ENCODE assay signal across 20 mouse cellular contexts in genomic region chr16:51650683-51651082, GRCm38 (mm10).
DNase-seq lines count a peak whose midpoint lies in the region; ATAC-seq and TF ChIP-seq lines count a peak whose summit lies in the region.
"Had no signal": no experiment of that assay in that cellular context is flagged by ENCODE, and none has a peak within 500 bp of the region (broad histone marks: within the 10 kb centered on the region; RNA-seq: fewer than 3 reads in every experiment).

No protein-coding gene starts in this region.

- peak overlapping the region; percentile 51 for H3K4me2 ChIP-seq in CH12.LX (ENCODE audit: insufficient read depth, low read depth, poor library complexity, severe bottlenecking)
- H3K4me2 ChIP-seq: embryonic facial prominence, embryonic 12.5 days; forebrain, embryonic 13.5 days; forebrain, embryonic 15.5 days had no signal

- H3K27me3 ChIP-seq in CH12.LX (replicated peaks): no peaks in the 10 kb centered on the region
- H3K27me3 ChIP-seq: embryonic facial prominence, embryonic 12.5 days; forebrain, embryonic 13.5 days; forebrain, embryonic 15.5 days; Patski had no signal

- no peak for TF ChIP-seq POLR2A in CH12.LX (IDR thresholded peaks at IDR 0.05; ENCODE audit: low read depth, low read length)

- H3K9me3 ChIP-seq in CH12.LX (replicated peaks; ENCODE audit: low read length): no peaks in the 10 kb centered on the region
- H3K9me3 ChIP-seq: embryonic facial prominence, embryonic 10.5 days; embryonic facial prominence, embryonic 12.5 days; forebrain, embryonic 13.5 days; forebrain, embryonic 15.5 days had no signal

- H3K79me2 ChIP-seq in CH12.LX (replicated peaks; ENCODE audit: control insufficient read depth, extremely low read depth, insufficient read depth, poor library complexity, severe bottlenecking): no peaks in the 10 kb centered on the region

- peaks cover 3 to 10% of the 10 kb centered on the region in 2 experiments; a peak in 3 of 4 replicates for H3K4me1 ChIP-seq in CH12.LX (ENCODE audit: control insufficient read depth in 1 of 2, insufficient read depth in 2 of 2)
- H3K4me1 ChIP-seq: embryonic facial prominence, embryonic 10.5 days; embryonic facial prominence, embryonic 12.5 days; forebrain, embryonic 13.5 days; forebrain, embryonic 15.5 days had no signal

- peak; percentile 69 for ATAC-seq in common myeloid progenitor, adult 5-6 weeks (replicated peaks; ENCODE audit: low read depth, poor library complexity, severe bottlenecking)
- ATAC-seq in megakaryocyte progenitor cell, adult 5-6 weeks (replicated peaks; ENCODE audit: poor library complexity): peak; percentile 52; the same call in 1 of the 2 replicates
- ATAC-seq: activated CD4-positive, CD25-positive, alpha-beta regulatory T cell, adult 4 months; forebrain, embryonic 13.5 days; forebrain, embryonic 15.5 days; forebrain, postnatal 0 days; Patski had no signal

- H3K36me3 ChIP-seq in CH12.LX (replicated peaks in 1 of 2; ENCODE audit: control insufficient read depth in 1 of 2, insufficient read depth in 1 of 2, low read length in 1 of 2): no peaks in the 10 kb centered on the region
- H3K36me3 ChIP-seq: embryonic facial prominence, embryonic 10.5 days; embryonic facial prominence, embryonic 12.5 days; forebrain, embryonic 15.5 days; G1E had no signal

- in situ Hi-C loops in CH12.LX (cut with MboI; ENCODE audit: low pct_ligation_motif_present, low pct_unique_long_range_greater_than_20kb, low sequenced_read_pairs): no loop called here

- no peak for TF ChIP-seq CTCF in CH12.LX (conservative IDR thresholded peaks at IDR 0.05 in 1 of 2, IDR thresholded peaks at IDR 0.05 in 1 of 2; ENCODE audit: low read depth in 2 of 2, low read length in 2 of 2)

- H3K27ac ChIP-seq in CH12.LX (ENCODE audit: insufficient read depth, low read depth): no peak overlapping the region
- H3K27ac ChIP-seq: embryonic facial prominence, embryonic 10.5 days; embryonic facial prominence, embryonic 12.5 days; forebrain, embryonic 13.5 days; forebrain, embryonic 15.5 days had no signal

- peak overlapping the region; percentile 18; the same call in 1 of the 2 replicates for H3K9ac ChIP-seq in CH12.LX (ENCODE audit: insufficient read depth, low read depth)
- H3K9ac ChIP-seq: embryonic facial prominence, embryonic 12.5 days; forebrain, embryonic 13.5 days; forebrain, embryonic 15.5 days; forebrain, postnatal 0 days had no signal

- dilution Hi-C loops in CH12.LX (cut with MboI; ENCODE audit: extremely low pct_ligation_motif_present, extremely low pct_unique_long_range_greater_than_20kb, low sequenced_read_pairs): no loop called here

- no peak for TF ChIP-seq EP300 in CH12.LX (IDR thresholded peaks at IDR 0.05; ENCODE audit: low read length)

- H3K4me3 ChIP-seq in CH12.LX (replicated peaks in 1 of 3; ENCODE audit: low read depth in 2 of 3, low read length in 2 of 3, poor library complexity in 1 of 3): no peak overlapping the region
- H3K4me3 ChIP-seq: embryonic facial prominence, embryonic 10.5 days; embryonic facial prominence, embryonic 12.5 days; forebrain, embryonic 13.5 days; forebrain, embryonic 15.5 days had no signal

- TF ChIP-seq RAD21 in CH12.LX (IDR thresholded peaks at IDR 0.05; ENCODE audit: low read depth, low read length): no peak

- peak; percentile 28 for DNase-seq in CH12.LX (ENCODE audit: extremely low read depth)
- DNase-seq in embryo, embryonic 10.5 days (ENCODE audit: low spot score): no peak
- DNase-seq in adipocyte (ENCODE audit: low spot score): no peak
- DNase-seq: adrenal gland, postnatal 10 days; adrenal gland, postnatal 25 days; cerebellum, adult 11 months; cerebellum, adult 18-20 months; cerebellum, adult 8-10 months; cerebellum, postnatal 10 days; cerebellum, postnatal 25 days; forebrain, postnatal 0 days had no signal

TF ChIP-seq in CH12.LX, 34 proteins besides CTCF, POLR2A, EP300 and RAD21:
- no peak for TF ChIP-seq NRF1 (IDR thresholded peaks at IDR 0.05; ENCODE audit: low read depth, low read length)
- no peak for TF ChIP-seq MEF2A (IDR thresholded peaks at IDR 0.05; ENCODE audit: borderline replicate concordance, low read depth, low read length)
- no peak for TF ChIP-seq UBTF (IDR thresholded peaks at IDR 0.05; ENCODE audit: low read depth, low read length)
- TF ChIP-seq TBP (conservative IDR thresholded peaks at IDR 0.05; ENCODE audit: low read depth, low read length): no peak
- TF ChIP-seq ZNF384 (IDR thresholded peaks at IDR 0.05; ENCODE audit: low read depth, low read length): no peak
- TF ChIP-seq HCFC1 (IDR thresholded peaks at IDR 0.05; ENCODE audit: low read depth, low read length): no peak
- TF ChIP-seq TCF12 (IDR thresholded peaks at IDR 0.05; ENCODE audit: low read depth, low read length): no peak
- TF ChIP-seq BHLHE40 (IDR thresholded peaks at IDR 0.05; ENCODE audit: low read depth, low read length): no peak
- TF ChIP-seq NELFE (IDR thresholded peaks at IDR 0.05; ENCODE audit: low read depth, low read length): no peak
- TF ChIP-seq JUND (conservative IDR thresholded peaks at IDR 0.05; ENCODE audit: low read depth, low read length): no peak
- no peak for TF ChIP-seq E2F4 (IDR thresholded peaks at IDR 0.05; ENCODE audit: insufficient replicate concordance, low read depth, low read length)
- no peak for TF ChIP-seq CHD2 (IDR thresholded peaks at IDR 0.05; ENCODE audit: low read length)
TF ChIP-seq in CH12.LX: peak in this region for 0.
